Mouse (Mus musculus): Measurements from ENCODE around the gene Tbc1d2b.

- TF ChIP-seq MYOG (IDR thresholded peaks at IDR 0.05; ENCODE audit: control insufficient read depth in 1 of 3, insufficient read depth in 1 of 3, insufficient read length in 2 of 3, low read depth in 2 of 3): no peak
- TF ChIP-seq POLR2A (IDR thresholded peaks at IDR 0.05; ENCODE audit: insufficient read length, low read depth): no peak
- no peak for TF ChIP-seq MAX (IDR thresholded peaks at IDR 0.05; ENCODE audit: low read depth)
- TF ChIP-seq TCF12 (IDR thresholded peaks at IDR 0.05; ENCODE audit: insufficient read depth, poor library complexity, severe bottlenecking): no peak
- TF ChIP-seq POLR2AphosphoS2 (IDR thresholded peaks at IDR 0.05; ENCODE audit: insufficient read length, low read depth): no peak
- no peak for TF ChIP-seq E2F4 (IDR thresholded peaks at IDR 0.05; ENCODE audit: insufficient read depth)
- no peak for TF ChIP-seq TCF3 (IDR thresholded peaks at IDR 0.05; ENCODE audit: insufficient read length, low read depth)
- no peak for TF ChIP-seq SRF (IDR thresholded peaks at IDR 0.05; ENCODE audit: control insufficient read depth, insufficient read length, low read depth)
- TF ChIP-seq USF1 (IDR thresholded peaks at IDR 0.05; ENCODE audit: low read depth): no peak
Observed at GRCm38 (mm10) chr9:90301081-90301688, 30.6 kb upstream of the Tbc1d2b start.
